Mouse (Mus musculus): ENCODE measurements around the gene Npas2.

Npas2 gene

DNA sequence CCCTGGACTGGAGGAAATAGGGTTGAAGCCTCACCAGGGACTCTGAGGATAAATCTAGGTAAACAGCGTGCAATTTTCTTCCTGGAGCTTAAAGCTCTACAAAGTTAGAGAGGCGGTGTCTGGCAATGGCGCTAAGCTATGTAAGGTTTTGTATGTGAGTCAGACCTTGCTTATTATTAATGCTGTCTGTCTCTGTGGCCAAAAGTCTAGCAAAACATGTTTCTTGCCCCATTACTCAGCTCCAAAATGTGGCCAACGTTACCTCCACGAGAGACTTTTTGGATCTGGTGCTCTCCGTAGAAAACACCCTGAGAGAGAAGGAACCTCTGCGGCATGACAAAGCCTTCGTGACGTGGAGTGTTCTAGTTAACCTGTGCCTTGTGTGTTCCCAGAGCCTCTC is 93.5 kb downstream of the Npas2 start:
- no peak for DNase-seq

DNA sequence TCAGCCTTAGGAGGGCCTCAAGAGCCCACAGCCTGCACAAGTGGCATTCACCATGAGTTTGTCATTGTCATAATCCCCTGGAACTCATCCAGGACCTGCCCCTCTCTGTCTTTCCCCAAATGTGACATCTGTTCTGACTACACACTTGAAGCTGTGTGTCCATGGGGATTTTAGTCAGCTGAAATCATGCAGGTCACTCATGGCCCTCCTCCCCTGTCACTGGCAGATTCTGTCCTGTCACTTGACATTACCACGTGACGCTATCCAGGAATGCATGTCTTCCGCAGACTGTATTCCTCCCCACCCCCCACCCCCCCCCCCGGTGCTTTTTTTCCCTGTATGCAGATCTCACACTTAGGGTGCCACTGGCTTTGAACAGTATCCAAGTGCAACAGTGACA is 94.3 kb downstream of the Npas2 start:
- DNase-seq, result no peak

DNA sequence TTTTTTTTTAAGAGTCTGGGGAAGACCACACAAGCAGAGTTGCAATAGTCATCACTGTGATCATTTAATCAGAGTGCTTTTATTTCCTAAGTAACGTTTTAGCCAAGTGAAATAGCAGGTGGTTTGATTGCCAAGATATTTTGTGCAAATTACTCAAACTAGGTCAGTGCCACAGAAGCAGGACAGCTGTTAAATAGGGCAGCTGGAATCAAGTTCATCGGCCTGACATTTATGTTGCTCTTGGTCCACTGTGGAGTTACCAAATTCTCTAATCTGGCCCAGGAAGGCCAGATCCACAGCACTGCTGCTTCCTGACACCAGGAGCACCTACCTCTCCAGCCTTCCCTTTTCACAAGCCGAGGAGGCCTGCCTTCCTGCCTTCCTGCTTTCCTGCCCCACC is 94.9 kb downstream of the Npas2 start:
- DNase-seq, result no peak

DNA sequence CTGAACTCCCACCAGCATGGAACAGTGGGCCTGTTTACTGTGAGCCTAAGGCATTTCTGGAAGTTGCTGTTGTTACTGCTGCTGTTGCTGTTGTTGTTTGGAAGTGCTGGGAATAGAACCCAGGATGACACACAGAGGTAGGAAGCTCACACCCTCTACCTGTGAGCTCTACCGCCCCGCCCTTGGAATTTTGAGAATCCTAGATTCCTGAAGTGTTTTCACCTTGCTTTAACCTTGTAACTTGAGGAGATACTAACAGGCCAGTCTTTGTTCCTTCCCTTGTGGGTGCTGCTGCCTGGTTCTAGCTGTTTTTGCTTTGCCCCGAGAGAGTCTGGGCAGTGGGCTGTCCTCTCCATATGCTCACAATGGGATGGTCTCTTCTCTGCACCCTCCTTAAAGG is 98.5 kb downstream of the Npas2 start:
- no peak for DNase-seq

DNA sequence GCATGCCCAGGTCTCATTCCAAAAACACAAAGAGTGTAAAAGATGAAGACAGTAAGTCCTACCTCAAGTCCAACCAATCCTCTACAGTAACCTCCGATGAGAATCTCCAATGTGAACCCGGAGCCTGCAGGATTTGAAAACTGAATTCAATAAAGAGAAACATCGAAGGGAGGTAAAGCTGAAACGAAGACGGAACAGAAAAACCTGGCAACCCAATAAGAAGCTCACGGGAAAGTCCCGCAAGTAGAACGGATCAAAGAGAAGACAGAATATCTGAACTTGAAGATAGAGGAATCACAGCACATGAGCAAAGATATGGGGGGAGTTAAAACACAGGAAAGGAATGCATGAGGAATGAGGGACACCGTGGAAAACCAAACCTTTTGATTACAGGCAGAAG is 104.8 kb downstream of the Npas2 start:
- no peak for DNase-seq

DNA sequence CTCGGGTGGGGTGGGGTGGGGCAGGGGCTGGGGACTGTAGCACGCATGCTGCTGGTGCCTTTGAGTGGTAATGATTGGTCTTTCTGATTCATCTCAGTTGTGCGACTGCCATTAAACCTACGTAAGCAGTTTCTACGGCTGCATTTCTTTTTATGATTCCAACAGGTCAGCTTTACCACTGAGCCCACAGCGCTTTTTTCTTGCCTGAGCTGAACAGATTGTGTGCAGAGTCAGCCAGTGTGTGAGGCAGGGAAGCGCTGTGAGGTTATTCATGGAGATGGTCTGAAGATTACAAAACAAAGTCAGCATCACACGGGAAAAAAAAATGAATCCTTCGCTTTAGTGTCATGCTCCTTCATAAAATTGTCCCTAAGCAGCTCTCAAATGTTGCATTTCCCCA is 106.7 kb downstream of the Npas2 start:
- DNase-seq, result no peak

DNA sequence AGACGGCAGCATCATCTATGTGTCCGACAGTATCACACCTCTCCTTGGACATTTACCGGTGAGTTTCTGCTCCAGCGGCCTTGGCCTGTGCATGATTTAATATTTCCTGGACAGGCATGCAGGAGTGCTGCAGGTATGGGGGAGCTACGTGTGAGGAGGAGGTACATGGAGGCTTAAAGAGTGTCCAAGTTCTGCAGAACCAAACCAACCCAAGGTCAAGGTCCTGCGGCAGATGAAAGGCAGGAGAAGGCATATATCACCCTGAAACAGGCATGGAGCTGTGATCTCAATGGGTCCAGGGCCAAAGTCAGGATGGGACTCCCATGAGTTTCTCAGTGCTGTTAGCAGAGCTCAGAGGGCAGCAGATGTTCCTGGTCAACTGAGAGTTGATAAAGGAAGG is 107.1 kb downstream of the Npas2 start:
- no peak for DNase-seq

DNA sequence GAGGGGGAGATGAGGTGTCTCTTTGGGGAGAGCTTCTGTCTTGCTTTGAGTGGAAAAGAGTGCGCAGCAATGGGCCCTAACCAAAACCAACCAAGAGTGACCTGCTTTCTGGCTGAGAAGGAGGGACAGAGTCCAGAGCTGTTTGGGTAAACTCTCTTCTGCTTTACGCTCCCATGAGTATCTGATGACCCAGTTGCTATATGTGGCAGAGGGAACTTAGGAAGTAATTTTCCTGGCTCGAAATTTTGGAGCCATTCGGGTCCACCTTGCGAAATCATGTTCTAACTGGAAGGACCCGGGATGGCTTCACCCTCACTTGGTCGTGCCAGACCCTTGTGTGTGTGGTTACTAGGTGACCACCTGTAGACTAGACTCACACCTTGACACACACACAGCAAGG is 108.7 kb downstream of the Npas2 start:
- no peak for DNase-seq

DNA sequence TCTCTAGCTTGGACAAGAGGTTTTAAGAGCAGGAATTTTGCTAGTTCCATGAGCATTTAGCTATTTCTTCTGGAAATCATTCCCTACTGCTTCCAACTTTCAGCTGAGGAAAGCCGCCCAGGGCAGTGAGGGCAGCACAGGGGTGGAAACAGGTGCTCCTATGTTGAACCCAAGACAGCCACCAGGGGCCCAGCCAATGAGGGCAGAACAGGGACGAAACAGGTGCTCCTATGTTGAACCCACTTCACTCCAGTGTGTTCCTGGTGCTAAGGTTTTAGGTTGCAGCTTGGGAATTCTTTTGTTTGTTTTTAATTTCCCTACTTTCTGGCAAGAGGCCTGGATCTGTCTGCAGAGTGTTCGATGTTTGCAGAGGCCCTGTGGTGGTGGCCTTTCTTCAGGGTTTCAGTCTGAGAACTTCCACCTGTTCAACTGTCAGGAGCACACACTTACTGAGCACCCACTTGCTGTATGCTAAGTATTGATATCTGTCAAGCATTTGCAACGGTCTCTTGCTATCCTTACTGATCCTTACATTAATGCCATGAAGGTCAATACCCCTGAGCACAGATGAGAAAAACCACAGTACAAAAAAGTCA is 109.6 kb downstream of the Npas2 start:
- DNase-seq, result no peak

DNA sequence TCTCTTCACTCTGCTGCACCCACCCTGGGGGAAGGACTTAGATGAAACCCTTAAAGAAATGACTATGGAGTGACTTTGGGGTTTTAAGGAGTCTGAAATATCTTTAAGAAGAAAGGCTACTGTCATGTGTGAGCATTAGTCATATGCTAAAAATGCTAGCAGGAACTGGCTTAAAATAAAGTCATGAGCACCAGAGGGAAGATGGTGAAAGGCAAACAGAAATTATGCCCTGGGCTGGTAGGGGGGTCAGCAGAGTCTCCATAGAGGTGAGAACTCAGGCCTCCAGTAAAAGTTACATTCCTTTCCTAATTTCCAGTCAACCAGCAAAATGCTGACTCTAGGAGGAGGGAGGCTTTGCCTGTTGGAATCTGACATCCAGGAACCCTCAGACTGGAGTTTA is 113.8 kb downstream of the Npas2 start:
- DNase-seq, result no peak

DNA sequence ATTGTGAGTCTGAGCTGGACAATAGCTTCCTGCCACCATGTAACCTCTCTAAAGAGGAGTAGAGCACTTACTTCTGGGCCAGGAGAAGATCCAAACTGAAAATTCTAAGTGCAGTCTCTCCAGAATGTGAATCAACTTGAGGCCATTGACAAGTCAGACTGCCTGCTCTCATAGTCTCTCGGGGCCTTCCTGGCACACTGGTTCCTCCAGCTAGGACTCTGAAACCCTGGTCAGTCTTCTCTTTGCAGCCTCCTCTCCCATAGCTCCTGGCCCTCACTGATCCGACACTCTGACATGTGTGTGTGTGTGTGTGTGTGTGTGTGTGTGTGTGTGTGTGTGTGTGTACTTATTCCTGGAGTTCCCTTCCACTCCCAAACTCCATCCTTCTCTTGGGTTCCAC is 114.4 kb downstream of the Npas2 start:
- no peak for DNase-seq

DNA sequence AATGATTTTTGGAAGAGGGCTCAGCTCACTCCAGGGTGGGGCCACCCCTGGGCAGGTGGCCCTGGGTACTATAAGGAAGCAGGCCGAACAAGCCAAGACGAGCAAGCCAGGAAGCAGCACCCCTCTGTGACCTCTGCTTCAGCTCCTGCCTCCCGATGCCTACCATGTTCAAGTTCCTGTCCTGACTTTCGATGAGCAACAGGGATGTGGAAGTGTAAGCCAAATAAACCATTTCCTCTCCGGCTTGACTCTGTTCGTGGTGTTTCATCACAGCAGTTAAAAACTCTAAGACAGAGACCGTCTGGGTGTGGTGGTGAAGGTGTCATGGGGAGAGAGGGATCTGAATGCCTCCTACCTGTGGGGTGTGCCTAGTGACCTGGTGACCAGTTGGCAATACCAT is 116.0 kb downstream of the Npas2 start:
- no peak for DNase-seq

DNA sequence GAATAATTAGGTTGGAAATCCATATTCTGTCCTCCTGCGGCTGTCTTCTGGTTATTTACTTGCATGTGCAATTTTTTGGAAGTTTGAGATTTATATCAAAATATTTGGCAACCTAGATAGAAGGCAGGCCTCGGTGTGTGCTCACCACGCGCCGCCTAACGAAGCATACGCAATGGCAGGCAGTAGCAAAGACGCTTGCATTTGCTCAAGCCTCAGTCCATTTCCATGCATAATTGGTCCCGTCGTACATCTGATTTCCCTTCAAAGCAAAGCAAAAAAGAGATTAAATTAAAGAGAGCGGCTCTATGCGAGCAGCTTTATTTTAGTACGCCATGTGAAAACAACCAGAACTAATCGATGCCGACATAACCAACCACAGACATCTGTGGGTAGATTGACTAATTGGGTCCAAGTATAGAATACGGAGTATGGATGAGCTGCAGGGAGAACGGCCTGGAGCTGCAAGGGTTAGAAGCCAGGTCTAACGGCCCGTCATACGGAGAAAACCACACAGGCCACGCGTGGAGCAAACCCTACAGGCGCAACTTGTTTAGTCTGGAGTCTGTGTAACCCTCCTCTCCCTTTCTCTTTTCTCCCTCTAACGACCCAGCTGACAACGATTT is 118.9 kb downstream of the Npas2 start:
- DNase-seq, result no peak

DNA sequence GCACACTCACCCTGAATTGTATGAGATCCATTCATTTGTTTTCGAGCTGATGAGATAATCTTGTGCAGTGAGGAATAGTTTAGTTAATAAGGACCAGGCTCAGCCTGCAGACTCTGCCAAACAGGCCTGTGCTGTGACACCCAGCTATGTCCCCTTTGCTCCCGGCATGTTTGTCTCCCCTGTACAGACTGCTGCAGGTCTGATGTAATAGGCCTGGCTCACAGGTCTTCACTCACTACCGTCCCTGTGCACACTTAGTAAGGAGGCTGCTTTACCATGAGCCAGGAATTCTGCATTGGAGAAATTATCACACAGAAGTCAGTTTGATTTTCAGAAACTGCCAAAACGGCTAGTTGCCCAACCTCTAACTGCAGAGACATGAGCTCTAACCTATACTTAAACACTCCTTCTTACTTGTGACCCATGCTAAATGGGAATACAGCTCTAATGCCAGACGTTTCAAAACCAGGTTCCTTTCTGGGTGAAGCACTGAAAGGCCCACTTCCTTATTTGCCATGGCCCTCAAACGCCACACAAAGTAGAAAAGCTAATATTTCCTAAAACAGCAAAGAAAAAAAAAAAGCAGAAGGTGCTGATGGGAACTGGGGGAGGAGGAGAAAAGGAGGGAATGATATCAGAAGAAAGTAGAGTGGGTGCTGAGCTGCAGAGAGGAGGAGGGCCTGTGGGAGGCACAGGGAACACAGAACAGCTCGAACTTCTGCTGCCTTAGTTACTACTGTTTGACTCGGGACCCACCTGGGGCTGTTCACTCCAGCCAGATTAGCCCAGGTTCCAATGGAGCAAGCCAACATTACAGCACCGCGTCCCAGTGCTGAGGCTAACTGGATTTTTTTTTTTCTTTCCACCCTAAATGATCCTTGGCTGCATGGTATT is 120.1 kb downstream of the Npas2 start:
- DNase-seq, result no peak

DNA sequence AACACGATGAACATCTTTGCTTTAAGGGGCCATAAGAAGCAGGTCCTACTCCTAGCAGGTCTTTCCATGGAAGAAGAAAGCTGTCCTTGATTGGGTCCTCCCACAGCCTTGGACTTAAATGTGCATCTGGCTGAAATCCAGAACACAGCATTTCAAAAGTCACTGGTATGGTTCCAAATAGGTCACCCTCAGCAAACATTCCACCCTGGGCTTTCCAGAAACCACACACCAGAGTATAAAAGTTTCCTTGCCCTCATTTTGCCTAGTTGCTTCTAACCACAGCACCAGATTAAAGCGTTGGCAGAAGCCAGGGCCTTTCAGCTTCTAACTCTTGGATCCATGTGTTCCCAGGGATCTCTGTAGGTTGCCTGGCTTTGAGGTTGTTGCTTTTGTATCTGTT is 124.4 kb downstream of the Npas2 start:
- no peak for DNase-seq

DNA sequence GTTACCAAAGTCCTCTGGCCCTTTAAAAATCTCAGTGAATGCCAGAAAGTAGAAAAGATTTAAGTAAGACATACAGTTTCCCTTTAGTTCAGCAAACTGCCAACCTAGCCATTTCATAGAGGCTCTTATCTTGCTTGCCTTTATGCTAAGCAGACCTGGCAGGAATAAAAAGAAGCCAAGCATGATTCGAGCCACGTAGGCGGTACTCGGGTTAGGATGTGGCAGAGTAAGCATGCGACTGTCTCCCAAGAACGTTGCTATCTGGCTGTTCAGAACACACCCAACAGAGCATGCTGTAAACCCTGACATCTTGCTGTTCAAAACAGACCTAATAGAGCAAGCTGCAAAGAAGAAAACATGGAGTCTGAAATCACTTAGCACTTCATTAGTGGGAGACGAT is 125.3 kb downstream of the Npas2 start:
- DNase-seq, result no peak

DNA sequence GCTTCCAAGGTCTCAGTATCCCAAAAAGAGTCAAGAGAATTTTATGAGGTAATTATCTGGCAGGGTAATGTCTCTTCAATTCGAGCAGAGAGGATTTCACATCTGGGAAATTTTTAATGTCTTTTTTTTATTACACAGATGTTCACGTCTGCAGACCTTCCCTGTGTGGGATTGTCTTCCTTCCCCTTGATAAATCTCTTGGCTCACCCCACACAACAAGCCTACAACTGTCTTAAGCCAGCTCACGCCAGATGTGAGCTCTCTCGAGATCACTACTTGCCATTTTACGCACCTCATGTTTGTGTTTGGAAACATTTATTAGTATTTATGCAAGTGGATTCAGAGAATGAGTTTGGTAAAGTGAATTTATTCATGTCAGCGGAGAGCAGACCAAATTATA is 128.4 kb downstream of the Npas2 start:
- no peak for DNase-seq

DNA sequence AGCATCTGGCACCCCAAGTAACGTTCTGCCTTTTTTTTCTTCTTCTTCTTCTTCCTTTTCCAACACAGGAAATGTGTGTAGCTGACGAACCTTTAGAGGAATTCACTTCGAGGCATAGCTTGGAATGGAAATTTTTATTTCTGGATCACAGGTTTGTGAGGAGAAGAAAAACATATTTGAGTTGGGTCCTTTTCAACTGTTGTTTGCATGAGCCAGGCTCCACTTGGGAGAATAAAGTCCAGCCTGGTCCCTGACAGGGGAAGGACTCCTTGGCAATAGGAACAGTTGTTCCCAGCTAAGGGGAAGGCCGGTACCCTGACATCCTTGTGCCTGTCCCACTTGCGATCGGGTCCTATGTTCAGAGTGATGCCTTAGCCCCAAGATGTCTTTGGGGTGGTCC is 131.7 kb downstream of the Npas2 start:
- no peak for DNase-seq

DNA sequence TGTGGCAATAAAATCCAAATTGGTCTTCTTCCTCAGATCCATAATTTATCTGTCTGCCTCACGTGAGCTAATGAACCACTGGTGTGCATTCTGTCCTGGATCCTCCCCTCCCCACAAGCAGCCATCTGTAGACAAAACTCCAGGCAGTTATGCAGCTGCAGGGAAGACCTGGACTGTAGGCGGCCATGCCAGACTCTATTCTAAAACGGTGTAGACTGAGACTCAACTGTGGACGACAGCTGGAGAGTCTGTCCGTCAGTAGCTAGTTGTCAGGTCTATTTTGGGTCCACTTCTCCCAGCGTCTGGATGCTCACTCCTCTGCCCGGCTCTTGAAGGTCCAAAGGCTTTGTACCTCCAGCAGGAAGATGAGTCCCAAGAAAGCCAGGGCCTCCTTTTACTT is 134.0 kb downstream of the Npas2 start:
- no peak for DNase-seq

DNA sequence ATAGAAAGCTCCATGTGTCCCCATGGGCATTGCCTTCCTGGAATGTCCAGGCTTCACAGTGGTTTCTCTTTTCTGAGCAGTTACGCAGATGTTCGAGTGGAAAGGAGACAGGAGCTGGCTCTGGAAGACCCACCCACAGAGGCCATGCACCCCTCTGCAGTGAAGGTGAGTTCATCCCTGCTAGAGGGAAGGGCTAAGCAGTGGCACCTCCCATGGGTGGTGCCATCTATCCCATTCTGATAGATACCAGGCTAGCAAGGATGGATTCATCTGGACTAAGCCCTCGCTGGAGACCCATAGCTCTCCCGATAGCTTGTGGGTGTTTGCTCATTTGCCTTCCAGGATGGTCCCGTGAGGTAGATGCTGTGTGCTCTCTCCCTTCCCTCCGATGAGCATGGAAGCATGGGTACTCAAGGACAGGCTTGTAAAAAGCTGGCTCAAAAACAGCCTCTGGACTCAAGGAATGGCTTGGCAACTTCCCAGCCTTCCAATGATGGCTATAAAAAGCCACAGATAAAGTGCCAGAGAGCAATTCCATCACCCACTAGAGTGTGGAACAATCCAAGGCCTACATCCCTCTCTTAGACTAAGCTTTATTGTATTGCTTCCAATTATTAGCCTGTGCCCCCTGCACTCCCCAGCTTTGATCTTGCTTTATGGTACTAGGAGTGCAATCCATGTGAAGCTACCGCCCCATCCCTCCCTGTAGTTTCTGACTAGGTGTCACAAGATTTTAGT is 137.5 kb downstream of the Npas2 start:
- no peak for DNase-seq

DNA sequence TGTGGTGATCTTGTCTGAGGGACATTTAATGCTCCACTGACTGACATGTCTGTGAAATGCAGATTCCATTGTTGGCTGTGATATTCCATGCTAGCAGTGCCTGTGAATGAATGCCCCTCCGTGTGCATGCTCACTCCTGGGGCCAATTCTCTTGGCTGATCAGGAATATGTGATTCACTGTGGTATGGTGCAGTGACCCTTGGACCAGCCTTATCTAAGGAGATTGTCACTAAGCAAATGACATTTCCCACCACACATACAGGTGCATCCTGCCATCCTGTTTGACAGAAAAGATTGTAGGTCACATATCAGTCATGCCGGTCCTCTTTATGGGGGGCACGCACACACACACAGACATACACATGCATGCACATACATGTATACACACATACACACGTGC is 138.9 kb downstream of the Npas2 start:
- no peak for DNase-seq

DNA sequence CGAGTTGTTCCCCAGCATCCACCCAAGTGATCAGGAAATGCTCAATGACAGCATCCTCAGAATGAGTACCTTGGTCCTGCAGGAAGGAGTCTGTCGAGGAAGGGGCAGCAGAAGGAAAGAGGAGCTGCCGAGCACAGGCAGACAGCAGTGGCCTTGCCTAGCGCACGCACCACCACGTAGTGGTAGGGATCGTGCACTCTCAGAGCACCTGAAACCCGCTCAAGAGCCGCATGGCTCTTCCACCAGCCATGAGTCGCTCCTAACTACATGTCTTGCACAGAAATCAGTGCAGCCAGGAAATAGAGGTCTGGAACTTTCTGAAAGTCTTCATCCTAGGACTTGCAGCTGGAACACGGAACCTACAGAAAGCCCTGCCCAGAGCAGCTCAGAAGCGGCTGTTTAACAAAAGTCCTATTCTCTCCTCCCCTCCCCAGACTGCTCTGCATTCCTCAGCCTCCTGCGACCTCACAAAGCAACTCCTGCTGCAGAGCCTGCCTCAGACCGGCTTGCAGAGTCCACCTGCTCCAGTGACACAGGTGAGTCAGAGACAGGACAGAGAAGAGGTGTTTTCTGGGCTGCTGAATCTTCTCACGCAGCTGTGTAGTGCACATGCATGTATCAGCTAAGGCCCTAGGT is 142.1 kb downstream of the Npas2 start:
- no peak for DNase-seq

DNA sequence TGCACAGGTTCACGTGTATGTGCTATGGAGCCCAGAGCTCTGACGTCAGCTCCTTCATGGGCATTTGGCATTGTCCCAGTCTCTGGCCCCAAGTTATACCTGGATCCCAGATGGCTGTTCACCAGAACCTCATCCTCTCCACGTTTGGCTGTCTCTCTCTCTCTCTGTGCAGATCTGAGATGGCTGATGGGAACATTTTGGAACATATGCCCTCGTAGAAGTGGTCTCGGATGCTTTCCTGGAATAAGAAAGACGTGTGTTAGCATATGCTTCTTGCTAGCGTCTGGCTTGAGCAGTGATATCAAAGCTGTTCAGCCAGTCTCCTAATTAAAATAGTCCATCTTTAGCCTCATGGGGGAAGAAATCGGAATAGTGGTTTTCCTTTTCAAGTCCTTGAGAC is 143.3 kb downstream of the Npas2 start:
- DNase-seq, result no peak
